Mouse (Mus musculus) cerebellum, postnatal 10 days (tissue): Measurements from ENCODE around the gene Mfsd4a.

Source experiments
- DNase-seq, 2 experiments: peaks; one replicate each; pipeline ENCODE4 v3.0.0; 2021; ENCODE audit warnings: mixed read lengths in 2 of 2

Gene Mfsd4a

DNA sequence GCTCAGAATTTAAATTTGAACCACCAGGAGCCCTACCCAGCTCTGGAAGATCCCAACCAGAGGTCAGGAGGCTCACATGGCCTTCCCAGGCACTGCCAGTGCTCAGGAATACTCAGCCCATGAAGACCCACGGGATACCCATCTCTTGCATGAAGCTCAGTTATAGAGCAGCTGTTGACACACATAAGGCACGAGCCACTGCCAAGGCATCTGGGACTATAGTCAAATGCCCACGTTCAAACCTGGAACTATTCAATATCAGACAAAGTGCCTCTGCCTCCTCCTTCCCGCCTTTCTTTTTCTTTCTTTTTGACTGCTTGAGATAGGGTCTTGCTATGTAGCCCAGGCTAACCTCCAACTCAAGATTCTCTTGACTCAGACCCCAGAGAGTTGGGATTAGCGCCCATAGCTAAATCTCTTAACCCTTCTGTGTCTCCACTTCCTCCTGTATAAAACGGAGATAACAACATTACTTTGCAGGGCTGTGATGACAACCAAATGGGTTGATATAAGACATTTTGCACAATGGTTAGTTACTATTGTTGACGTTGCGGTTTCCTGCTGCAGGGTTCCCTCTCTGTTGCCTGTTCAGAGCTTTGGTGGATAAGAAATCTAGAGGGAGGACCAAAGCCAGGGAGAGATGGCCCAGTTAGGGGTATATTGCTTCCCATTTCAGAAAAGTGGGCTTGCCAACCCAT is 2.2 kb downstream of the Mfsd4a start:
- no peak for DNase-seq

DNA sequence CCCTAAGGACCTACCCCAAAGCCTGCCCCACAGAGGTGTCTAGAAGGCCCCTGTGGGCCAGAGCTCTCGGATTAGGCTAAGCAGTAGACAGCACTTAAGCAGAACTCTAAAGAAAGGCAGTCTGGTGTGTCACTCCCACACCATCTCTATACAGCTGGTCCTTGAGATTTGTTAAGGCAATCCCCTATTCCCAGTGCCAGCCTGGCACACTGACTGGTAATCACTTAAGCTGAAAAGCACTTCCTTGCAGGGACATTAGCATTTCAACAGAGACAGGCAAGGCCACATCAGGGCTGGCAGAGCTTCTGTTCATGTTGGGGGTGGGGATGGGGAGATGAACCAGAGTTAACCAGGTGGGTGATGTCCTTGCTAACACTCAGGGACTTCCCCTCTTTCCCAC is 2.9 kb downstream of the Mfsd4a start:
- DNase-seq: no peak

DNA sequence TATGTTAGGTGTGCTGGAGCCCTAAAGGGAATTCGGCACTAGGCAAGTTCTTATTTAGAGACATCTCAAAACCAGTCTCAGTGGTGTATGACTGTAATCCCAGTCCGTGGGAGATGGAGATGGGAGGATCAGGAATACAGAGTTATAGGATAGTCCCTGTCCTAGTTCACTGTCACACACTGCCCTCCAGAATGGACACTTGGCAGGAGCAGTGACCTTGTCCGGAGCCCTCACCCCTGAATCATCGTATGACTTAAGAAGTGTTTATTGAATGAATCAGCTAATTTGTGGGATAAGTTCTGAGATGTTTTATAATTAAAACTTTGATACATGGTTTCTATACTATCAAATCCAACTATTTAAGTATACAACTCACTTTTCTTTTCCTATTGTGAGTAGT is 4.8 kb downstream of the Mfsd4a start:
- DNase-seq: no peak

DNA sequence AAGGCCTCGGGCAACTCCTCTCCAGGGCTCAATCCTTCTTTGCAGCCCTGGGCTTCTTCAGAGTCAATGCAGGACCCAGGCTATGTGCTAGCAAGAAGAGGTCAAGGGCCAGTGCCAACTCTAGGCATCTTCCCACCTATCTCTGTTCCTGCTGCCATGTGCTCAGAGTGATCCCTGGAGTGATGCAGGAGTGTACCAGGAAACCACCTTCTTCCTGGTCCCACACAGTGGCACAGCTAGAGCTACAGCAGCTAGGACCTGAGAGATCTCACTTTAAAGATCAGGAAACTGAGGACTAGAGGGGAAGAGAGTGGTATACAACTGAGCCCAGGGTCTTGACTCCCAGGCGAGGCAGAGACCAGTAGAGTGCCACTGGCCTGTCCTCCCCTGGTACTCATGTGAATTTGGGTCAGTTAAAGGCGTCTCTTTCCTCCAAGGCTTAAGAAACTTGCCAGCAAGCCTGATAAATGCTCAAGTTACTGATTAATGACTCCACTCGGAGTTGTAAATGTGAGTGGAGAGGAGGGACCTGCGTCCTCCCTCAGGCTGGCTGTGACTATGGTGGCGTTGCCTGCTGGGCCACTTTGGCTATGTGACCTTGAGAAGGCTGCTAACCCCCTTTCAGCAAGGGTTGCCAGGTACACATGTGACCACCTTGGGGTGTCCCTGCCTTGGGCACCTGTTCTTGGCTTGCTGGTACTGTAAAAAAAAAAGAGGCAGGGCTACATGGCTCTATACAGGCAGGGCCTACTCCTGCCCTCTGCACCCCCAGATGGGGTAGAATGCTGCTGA is 5.9 kb downstream of the Mfsd4a start:
- no peak for DNase-seq

DNA sequence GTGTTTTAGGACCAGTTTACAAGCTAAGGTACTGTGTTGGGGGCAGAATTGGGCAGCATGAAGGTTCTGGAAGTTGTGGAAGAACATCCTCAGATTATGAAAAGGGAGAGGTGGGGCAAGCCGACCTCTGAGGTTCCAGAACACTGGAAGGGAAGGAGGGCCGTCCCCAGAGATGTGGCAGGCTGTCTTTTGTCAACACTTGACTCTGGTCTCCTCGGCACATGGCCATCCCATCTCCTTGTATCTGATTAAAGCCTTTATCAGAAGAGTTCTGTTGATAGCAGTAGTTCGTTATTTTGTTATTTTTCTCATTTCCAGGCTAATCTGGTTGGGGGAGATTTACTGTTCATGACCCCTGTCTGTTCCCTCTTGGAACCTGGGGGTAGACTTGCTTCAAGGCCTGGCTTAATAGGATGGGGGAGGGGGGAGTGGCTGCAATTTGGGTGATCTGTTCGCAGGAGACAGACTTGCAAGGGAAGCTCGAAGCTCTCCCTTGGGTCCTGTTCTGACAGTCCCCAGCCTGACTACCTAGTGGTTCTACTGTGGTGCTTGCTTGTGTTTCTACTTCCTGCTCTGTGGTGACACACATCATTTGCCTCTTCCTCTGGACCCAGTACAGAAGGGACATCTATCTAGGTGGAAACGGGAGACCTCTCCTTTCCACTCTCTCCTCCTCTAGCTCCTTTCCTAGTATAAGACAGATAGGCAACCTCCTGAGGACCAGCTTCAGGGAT is 7.7 kb downstream of the Mfsd4a start:
- no peak for DNase-seq

DNA sequence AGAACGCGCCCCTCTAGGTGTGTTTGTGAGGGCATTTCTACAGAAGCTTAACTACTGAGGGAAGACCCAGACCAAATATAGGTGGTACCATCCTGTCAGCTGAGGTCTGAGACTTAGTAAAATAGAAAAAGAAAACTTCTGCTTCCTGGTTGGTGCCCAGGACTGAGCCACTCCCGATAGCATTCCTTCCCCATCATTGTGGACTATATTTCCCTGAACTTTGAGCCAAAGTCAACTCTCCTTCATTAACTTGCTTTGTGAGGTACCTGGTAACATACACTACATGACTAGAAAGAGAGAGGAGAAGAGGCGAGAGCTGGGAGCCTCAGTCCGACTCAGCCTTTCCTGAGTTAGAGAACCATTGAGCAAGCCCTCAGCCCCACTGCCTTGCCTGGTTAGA is 9.3 kb downstream of the Mfsd4a start:
- DNase-seq: no peak

DNA sequence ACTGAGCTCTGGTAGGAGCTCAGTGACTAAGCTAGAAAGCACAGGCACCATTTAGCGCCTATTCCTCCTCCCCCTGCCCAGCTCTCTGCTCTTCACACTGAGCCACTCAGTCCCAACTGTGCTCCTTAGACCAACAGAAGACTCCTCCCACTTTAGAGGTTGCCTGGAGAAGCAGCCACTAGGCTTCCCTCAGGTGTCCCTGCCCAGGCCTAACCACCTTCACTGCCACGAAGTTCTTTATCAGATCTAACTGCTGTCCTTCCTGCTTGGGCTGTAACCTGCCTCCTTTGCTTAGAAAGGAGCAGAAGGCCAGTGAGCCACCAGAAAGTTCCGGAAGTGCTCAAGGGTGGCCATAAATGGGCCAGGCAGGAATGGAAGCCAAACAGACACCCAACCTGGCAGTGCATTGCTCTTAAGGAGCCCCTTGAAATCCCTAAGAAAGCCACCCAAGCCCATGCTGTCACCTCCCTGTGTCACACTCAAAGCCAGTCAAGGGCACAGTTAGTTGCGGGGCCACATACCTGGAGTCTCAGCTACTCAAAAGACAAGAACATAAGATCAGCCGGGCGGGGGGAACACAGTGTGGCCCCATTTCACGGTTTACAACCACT is 12.7 kb downstream of the Mfsd4a start:
- DNase-seq: no peak

DNA sequence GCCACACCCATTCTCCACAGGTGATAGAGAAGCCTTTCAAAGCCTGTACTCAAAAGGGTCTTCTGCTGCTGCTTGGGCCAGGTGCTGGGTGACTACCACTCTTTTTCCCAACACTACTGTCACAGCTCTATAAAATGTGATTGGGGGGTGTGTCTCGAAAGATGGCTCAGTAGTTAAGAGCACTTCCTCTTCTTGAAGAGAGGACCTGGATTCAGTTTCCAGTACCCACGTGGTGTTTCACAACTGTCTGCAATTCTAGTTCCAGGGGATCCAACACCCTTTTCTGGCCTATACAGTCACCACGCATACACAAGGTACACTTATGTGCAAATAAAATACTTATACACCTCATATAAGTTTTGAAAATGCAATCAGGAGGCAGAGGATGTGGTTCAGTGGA is 13.5 kb downstream of the Mfsd4a start:
- no peak for DNase-seq

DNA sequence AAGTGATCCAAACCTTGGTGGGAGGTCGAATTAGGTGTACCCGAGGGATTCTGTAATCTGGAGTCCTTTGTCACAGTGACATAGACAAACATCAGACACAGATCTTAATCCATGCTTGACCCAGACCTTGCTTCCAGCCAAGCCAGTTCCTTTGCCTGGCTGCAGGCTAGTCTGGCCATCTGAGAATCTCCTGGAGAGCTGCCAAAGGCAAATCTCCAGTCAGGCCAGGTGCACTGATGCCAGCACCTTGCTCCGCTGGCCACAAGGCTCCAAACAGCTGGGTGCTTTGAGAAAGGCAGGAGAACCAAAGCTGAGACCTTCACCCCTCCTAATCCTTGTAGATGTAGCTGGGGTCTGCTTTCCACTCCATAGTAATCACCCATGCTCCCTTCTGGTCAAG is 16.1 kb downstream of the Mfsd4a start:
- DNase-seq: peak; percentile 46 to 54

DNA sequence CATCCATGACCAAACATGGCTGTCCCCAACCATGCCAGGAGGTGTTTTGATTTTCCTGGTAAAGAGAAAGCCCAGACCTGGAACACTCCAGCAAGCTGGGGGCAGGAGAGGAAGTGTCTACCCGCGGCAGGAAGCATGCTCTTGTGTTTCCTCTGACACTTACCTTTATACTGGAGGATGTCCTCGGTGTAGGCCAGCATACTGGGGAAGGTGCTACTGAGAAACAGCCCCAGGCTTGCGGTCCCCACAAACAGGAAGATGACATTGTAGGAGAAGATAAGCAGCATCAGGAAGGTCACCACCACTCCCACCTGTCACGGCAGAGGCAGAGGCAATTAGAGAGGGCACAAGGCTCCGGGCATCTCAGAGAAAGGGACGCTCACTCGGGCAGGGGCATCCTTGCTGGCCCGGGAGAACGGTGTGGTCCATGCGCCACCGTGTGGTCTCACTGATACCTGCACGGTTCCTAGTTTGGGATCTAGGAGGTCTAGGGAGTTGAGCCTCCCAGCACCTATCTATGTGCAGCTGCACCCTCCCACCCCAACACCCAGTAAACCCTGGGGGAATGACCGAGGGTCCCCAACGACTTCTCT is 21.6 kb downstream of the Mfsd4a start:
- peak; percentile 84 to 85 for DNase-seq

DNA sequence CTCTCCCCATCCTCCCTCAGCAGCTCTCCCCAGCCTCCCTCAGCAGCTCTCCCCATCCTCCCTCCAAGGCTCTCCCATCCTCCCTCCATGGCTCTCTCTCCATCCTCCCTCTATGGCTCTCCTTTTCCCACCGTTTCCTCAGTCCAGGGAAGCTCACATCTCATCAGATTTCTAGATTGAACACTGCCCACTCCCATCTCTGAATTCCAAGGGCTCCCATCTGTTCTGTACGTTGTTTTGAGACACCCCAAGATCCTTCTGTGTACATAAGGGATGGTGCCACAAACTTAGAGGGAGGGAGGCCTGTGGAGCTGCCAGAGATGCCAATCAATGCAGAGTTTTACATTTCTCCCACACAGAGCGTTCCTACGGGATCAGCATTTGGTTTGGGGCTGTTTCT is 24.1 kb downstream of the Mfsd4a start:
- DNase-seq: no peak

DNA sequence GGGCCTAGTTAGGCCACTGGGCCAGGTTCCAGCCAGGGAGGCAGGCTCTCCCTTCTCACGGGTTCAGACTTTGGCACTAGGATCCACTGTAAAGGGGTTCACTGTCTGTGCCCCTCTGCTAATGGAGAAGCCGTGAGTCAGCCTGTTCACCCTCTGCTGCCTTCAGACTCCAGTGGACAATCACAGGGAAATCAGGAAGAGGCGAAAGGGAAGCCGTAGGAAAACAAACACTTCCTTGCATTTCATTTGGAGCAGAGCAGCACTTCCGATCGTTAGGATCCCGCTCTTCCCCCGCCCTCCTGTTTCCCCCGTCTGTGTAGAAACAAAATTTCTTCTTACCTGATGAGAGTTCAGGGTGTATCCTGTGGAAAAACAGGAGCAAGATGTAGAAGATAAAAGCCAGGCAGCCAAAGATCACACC is 27.7 kb downstream of the Mfsd4a start:
- no peak for DNase-seq

DNA sequence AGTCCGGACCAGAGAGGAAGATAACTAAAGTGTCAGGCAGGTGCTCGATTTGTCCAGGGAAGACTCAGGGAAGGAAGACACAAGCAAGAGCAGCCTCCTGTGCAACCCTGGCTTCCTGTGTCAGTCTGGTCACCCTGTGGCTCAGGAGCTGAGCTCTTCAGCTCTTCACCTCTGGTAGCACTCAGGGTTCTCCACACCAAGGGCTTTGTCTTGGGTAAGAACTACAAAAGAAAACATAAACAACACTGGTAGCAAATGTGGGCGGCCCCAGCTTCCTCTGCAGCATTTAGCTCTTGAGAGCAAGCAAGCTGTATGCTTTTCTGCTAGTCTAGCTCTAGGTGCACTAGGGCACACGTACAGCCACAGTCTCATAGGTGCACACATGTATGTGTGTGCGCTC is 29.1 kb downstream of the Mfsd4a start:
- DNase-seq: no peak

DNA sequence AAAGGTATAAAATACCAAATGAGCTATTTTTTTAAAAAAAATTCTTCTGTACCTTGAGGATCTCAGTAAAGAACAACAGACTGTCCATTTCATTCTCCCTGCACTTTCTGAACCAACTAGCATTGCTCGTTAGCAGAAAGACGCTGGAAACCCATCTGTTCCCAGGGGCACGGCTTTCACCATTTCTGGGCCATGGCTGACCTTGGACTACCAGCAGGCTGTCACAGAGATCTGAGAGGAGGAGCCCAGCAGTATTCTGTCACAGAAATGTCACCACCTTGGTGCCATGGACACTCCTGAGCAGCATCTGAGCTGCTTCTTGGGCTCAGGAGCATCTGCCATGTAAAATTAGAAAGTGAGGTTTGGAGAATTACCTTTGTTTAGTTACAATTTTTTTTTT is 30.1 kb downstream of the Mfsd4a start:
- DNase-seq: no peak

DNA sequence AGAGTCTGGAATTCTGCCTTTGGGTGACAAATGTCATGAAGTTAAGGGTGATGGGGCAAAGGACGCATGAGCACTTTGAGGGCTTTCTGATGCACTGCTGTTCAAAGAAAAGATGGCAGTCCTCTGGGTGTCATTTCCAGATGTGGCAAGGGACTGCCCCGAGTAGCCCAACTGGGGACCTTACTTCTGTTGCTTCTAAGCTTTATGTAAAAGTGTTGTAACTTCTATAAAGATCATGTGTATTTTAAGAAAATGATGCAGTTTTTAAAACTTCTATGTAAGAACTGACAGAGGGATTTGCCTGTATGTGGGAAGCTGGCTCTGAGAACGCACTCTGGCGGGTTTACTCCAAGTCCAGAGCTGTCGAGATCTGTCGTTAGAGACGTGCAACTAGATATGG is 35.7 kb downstream of the Mfsd4a start:
- DNase-seq: no peak

DNA sequence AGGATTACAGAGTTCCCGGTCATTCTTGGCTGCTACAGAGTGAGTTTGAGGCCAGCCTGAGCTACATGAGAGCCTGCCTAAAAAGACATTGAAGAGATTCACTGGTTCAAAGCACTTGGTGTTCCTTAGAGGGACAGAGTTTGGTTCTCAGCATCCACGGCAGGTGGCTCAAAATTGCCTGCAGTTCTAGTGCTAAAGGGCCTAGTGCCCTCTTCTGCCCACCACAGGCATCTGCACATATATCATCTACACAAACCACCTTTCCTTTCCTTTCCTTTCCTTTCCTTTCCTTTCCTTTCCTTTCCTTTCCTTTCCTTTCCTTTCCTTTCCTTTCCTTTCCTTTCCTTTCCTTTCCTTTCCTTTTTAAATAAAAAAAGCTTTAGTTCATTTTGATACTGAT is 37.3 kb downstream of the Mfsd4a start:
- DNase-seq: no peak

DNA sequence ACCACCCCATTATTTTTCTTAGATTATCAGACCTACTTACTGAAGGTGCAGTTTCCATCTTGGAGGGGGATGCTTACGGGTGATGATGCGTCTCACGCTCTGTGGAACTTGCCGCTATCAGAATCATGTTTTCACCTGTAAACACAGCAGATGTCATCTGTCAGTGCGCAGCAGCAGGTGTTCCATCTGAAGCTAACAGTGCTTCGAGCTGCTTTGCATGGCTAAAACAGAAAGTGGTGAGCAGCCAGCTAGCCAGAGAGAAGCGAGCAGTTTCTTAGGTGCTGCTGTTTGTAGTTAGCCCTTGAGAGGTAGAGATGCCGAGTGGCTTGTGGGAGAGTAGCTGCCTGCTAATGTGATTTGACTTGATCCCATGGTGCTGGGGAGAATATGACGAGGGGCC is 39.4 kb downstream of the Mfsd4a start:
- no peak for DNase-seq

DNA sequence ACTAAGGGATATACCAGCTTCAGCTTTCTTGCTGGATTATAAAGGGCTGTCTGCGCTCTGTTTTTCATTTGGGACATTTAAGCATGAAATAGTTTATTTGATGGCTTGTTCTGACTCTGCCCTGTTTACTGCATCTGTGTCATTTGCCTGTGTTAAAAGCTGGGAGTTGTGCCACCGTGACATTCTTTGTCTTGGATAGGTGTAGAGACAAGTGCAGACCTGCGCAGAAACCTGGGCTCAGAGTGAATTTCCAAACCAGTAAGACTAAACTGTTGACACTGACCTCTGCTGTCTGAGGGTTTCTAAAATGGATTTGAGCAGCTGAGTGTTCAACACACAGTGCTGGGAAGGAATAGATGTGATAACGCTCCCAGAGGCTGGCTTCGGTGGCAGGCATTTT is 39.9 kb downstream of the Mfsd4a start:
- no peak for DNase-seq

DNA sequence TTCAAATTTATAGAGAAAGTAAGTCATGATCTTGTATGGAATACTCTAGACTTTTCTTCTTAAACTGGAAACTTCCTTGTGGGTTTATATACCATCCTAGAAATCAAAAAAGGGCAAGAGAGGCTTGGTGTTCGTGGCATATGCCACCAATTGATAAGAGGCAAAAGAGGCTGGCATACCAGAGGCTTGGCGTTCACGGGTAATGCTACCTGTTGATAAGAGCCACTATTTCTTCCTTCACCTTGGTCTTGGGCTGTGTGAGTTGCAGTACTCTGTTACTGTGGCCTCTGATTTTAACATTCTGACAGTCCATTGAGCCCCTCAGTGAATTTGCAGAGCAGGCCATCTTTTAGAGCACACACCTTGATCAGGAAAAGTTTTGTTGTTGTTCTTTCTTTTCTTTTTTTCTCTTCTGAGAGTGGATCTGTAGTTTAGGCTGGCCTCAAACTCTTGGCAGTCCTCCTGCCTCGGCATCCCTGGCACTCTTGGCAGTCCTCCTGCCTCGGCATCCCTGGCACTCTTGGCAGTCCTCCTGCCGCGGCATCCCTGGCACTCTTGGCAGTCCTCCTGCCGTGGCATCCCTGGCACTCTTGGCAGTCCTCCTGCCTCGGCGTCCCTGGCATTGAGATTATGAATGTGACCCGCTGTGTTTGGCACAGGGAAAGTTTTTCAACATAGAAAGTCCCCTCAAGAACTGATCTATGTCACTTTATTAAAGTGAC is 40.8 kb downstream of the Mfsd4a start:
- DNase-seq: peak in 1 of 2 experiments; percentile 33

DNA sequence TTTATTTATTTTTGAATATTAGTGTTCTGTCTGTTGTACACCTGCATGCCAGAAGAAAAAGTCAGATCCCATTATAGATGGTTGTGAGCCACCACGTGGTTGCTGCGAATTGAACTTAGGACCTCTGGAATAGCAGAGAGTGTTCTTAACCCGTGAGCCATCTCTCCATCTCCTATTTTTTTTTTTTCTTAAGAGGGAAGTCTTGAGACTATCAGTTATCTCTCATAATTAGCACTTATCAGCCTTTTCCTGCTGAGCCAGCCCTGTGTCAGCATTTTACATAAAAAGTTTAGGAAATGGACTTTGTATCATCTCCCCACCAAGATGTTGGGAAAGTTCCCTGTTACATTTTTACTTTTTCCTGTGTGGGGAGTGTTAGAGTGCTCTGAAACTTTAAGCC is 45.8 kb downstream of the Mfsd4a start:
- no peak for DNase-seq

DNA sequence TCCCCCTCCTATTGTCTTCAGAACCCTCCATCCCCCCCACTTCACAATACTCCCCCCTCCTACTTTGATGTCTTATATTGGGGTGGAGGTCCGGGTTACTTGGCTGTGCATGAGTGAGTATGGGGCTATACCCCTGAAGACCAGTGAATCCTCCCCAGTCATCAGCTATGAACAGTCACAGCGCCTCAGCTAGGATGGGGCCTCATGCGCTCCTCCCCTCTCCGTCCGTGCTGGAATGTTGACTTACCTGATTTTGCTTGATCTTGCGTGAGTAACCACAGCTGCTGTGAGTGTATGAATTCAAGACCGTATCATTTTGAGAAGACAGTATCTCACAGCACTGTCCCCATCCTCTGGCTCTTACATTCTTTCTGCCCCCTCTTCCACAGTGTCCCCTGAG is 48.0 kb downstream of the Mfsd4a start:
- DNase-seq: no peak

DNA sequence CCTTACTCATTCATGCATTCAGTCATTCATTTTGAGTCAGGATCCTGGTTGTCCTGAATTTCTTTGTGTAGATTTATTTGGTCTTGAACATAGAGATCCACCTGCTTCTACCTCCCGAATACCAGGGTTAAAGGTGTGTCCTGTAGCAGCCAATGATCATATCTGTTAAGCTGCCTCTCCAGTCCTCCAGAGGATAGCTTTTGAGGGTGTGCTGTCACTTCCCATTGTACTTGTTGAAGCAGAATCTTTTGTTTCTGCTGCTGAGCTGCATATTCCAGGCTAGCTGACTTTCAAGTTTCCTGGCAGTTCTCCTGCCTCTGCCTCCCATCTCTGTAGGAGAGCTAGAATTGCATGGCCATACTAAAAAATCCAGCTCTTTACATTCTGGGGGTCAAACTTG is 51.2 kb downstream of the Mfsd4a start:
- no peak for DNase-seq
